Mouse (Mus musculus): ENCODE data around the gene Kat6b.
A peak's percentile ranks its signal among the peaks of the same experiment; 100 is the strongest.

Kat6b gene

DNA sequence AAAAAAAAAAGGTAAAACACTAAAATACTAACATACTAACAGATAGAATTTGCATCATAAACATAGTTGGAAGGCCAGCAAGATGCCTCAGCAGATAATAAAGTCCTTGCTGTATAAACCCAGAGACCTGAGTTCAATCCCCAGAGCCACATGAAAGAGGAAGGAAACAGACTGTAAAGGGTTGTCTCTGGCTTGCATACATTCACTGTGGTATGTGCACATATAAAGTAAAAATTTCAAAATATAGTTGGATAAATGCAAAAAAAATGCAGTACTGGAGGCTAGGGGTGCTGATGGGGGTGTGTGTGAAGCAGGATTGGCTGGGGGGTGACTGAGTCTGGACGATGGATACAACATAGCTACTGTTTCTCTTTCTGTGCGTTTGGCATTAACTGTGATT lies 224.2 kb downstream of the Kat6b start:
- no peak for DNase-seq (ENCODE audit: low read depth, low spot score)

DNA sequence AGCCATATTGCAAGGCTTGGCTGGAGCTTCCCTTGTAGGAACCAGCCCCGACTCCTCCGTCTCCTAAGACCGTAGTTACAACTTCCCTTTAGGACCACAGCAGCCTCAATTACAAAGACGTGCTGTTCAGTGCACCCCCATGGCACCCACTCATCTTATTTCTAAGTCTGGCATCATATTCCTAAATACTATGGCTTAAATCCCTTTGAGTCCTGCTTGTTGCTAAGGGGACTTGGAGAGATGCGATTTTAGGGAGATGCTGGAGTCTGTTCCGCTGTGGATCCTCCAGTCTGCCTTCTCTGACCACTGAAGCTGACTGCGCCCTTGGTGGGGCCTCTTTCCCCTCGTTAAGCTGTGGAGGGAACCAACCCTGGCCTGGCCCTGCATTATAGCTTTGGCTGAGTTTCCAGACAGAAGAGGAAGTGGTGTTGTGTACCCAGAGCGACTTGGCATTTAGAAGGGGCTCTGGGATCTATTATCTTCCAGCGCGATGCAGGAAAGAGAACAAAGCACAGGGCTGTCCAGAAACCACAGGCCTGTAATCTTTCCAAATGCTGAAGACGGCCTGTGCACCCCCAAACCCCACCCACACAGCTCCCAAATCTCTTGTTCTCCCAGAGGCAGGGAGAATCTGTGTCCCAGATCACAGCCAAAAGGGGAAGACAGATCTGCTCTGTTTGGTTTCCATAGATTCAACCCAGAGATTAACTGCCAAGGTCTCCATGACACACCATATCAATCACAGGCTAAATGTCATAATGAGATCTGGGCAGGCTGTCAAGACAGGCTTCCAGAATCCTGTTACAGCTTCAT lies 225.7 kb downstream of the Kat6b start:
- DNase-seq (ENCODE audit: low read depth, low spot score): no peak

DNA sequence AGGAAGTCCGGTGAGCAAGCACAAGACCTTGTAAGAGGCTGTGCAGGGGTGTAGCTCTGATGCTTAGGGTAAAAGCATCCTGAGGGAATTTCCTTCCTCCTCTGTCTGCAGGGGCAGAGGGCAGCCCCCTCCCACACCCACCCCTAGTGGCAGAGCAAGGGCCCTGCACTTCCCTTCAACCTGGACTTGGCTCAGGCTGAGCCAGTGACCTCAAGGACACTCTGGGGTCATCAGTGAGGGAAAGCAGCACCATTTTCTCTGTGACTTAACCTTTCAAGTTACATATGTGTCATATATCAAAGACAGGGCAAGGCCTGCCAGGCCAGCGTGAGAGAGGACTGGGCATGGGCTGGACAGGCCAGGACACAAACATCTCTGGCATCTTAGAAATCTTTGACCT lies 228.3 kb downstream of the Kat6b start:
- peak; percentile 20 for DNase-seq (ENCODE audit: low read depth, low spot score)

DNA sequence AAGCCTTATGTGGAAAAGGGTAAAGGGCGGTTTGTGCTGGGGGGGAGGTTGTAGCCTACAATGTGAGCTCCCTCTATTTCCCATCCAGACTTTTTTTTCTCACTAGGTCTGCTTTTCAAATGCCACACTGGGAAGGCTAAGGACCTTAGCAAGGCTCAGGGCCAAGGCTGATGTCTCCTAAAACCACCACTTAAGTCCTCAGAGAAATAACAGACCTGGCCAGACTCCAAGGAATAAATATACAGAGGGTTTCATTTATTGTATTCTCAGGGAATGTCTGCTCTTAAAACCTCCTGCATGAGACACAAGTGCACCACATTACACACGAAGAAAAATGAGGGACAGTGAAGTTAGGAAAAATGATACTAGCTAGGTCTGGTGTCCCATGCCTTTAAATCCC lies 230.0 kb downstream of the Kat6b start:
- no peak for DNase-seq (ENCODE audit: low read depth, low spot score)

DNA sequence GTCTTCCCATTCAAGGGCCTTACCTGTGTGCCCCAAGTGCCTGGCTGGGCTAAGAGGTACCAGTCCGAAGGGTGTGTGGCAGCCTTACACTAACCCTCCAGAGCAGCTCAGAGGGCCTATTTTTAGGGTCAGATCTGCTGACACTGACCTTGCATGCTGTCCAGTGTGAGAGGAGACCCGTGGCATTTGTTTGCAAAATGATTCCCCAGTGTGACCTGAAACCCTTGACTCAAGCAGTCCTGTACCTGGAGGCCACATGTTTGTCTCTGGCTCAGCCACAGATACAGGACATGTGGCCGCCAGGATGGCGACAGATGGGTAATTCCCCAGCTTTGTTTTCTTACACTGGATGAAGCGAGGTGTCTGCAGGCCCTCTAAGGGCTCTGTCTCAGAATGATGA lies 233.3 kb downstream of the Kat6b start, which contains the start of gene Dupd1:
Gene Dupd1, minus strand, starts transcription at position 91 of the 400 bp plus-strand sequence.
- DNase-seq (ENCODE audit: low read depth, low spot score): no peak

DNA sequence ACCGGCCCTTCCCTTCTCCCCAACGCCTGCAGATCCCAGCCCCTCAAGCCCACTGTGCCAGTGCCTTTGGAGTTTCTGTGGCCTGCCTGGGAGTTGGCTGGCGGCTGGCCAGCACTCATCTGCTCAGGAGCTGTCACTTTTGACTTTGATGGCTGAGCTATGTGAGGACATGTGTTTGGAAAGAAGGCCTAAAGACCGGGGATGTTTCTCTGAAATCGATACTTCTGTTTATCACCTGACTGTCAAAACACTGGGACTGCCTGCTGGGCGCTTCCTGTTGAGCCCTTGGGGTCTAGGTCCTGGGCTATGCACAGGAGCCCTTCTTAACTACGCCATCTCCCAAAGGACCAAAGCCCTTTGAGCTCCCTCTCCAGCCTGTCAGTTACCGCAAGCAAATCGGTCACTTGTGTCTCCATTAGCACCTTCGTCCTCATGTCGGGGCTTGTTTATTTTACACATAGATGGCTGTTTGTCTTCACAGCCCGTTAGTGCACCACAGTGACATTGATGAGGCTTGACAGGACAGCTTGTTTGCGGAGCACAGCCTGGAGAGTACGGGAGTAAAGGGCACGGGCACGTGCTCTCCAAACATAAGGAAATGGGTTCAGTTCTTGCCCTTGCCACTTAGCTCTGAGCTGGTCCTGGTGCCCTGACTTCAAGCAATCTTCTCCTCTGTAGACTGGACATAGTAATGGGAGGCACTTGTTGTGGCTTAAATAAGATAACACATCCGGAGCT lies 238.6 kb downstream of the Kat6b start:
- no peak for DNase-seq (ENCODE audit: low read depth, low spot score)

DNA sequence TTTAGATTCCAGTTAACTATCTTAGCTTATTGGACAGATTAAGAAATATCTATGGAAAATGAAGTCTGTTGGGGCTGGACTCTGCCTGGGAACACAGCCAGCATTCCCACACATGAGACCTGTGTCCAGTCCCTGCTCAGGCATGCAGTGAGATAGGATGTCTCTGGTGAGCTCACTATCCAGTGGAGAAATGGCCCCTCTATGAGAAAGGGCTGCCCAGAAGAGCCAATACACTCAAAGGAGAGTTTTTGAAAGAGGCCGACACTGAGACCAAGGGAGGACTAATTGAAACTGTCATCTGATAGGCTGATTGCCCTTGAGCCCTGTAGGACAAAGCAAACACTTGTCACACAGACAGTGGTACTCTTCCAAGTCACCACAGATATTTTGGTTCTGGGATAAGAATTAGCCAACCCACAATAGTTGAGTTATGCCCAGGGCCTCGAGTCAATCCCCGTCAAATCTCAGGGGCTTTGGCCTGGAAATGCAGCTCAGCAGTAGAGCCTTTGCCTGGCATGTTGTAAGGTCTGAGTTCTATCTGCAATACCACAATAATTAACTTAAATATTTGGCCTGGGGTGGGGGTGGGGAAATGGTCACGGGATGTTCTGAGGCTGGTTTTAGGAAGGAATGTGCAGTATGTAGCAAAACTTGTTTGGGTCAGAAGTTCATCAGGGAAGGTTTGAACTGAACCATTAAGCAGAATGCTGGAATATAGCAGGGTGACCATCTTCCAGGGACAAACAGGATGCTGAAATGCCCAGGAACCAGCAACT lies 239.4 kb downstream of the Kat6b start:
- DNase-seq (ENCODE audit: low read depth, low spot score): no peak
